Mouse (Mus musculus) kidney, postnatal 4 days (tissue): ENCODE measurements around the gene Acvr1b.

Experiments
- DNase-seq, 2 experiments: peaks; one replicate each; pipeline ENCODE4 v3.0.0; 2021; ENCODE audit warnings: mixed read lengths in 2 of 2

Acvr1b gene

DNA sequence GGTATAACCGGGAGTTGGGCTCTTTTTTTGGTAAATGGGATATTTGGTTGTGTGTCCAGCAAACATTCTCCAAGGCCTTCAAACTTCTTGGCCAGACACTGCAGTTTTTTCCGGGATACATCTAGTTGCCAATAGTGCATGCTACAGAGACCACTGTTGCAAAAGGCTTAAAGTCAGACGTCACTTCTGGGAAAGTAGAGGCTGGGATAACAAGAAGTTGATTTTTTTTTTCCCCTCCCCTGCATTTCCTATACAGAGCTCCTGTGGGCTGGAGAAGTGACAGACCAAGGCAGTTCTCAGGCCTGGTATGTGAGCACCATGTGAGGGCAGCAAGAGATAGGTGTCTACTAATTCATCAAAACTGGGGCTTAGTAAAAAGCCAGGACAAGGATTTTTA, 2.4 kb downstream of the Acvr1b start:
- DNase-seq: no peak

DNA sequence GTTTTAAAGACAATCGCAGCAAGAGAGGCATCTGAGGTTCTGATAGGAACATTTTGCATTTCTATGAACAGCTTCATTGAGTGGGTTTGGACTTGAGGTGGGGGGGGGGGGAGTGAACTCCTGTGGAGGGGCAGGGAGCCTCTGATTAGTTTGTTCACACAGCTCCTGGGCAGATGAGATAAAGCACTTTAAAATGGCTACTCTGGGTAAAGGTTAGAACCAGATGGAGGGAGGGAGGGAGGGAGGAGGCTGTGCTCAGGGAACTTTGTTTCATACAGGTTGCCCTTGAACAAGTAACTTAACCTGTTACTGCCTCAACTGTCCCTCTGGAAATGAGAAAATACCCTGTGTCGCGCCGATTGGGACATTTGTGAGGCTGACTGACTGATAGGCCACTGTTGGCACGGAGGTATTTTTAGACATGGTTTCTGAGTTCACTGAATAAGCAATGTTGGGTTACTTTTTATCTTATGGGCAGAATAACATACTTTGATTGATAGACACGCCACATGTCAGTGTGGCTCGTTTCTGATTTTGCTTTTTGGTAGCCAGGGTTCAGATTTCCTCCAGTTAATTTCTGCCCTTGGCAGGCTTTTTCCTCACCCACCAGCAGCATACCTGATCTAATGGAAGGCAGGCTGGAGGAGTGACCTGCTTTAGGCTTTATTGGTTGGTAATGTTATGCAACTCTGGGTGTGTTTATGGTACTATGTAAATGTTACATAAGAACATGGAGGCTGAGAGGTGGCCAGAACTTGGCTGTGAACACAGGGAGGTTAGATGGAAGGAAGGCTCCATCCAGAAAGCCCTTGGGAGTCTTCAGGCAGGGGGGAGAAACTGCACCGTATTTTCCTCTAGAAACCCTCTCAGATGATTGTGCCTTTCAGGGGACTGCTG, 3.2 kb downstream of the Acvr1b start:
- DNase-seq: no peak

DNA sequence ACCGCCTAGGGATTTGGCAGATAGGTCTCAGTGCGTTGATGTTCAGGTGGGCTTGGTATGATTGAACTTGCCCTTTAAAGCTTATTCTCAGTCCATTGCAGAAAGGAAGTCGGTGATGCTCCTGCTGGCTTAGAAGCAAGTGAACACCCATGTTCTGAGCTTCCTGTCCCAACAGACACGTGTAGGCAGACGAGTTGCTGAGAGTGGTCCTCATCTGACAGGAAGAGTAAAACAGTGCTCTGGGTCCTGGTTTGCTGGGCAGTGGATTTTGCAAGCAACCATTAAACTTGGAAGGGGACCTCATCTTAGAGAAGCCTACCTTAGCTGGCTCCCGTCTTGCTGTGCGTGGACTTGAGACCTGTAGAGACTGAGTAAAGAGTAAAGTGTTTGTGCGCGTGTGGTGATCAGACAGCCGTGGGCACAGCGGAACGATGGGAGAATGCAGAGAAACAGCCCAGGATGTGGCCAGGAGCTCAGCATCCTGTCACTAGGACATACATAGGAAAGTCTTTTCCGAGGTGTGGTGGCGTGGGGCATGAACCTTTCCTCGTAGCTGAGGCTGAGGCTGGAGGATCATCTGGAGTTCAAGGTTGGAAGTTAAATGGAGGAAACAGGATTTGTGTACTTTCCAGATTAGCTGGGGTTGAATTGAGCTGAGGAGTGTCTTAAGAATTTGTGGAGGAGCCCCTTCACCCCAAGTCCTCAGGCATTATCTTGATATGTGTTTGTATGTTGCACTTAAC, 6.7 kb downstream of the Acvr1b start:
- DNase-seq: no peak

DNA sequence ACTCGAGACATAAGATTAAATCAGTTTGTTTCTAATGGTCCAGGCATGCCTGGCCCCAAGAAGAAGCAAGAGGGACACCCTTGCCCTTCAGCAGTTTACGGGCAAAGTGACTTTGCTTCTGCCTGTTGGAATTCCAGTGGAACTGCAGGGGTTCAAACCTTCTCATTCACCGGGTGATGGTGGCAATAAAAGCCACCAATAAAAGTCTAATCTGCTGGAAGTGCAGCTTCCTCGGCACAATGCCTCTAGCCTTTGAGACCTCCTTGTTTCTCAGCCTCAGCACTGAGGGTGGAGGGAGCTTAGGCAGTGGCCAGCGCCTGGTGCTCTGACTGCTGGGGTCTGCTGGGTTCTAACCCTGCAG, 7.2 kb downstream of the Acvr1b start:
- DNase-seq: no peak

DNA sequence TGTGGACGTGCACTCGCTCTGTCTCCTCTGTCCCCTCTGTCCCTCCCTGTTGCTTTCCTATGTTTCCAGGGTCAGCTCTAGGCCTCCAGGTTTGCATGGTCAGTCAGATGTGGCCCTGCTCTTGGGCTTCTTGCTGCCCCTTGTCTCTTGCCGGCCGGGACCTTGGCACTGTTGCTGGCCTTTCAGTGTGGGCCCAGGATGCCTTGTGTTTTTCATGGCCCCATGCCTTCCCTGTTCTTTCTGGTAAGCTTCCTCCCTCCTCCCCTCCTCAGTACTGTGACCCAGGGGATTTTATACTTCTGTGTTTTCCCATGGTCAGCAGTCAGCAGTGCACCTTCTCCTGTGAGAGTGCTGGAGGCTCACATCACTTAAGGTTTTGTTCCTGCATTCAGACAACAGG, 7.6 kb downstream of the Acvr1b start:
- DNase-seq: peak in 1 of 2 experiments; percentile 54

DNA sequence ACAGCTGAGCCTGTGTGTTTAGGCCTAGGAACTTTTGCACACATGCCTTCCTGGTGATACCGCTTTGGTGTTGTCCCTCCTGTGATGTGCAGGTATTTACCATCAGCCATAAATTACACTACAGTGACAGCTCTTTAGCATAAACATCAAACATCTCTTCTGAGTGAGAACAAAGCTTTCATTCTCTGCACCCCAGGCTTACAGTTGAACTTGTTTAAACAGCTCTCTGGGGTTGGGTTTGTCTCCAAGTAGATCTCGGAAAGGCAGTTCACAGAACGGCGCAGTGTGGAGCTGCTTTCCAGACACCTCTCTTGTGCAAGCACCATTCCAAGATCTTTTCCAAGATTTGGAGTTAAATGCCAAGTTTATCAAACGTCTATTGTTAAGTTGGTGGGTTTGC, 8.8 kb downstream of the Acvr1b start:
- DNase-seq: no peak

DNA sequence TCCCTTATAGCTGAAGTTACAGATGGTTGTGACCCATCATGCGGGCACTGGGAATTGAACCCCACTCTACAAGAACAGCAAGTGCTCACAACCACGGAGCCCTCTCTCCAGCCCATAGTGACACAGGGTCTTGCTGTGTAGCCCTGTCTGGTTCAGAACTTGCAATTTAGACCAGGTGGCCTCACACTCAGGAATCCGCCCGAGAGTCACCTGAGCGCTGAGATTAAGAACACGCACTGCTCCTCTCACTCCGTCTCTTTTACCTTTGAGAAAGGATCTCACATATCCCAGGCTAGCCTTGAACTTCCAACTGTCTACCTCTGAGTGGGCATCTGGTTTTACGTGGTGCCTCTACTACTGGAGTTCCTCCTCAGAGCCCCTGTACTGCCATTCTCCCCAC, 10.4 kb downstream of the Acvr1b start:
- DNase-seq: no peak

DNA sequence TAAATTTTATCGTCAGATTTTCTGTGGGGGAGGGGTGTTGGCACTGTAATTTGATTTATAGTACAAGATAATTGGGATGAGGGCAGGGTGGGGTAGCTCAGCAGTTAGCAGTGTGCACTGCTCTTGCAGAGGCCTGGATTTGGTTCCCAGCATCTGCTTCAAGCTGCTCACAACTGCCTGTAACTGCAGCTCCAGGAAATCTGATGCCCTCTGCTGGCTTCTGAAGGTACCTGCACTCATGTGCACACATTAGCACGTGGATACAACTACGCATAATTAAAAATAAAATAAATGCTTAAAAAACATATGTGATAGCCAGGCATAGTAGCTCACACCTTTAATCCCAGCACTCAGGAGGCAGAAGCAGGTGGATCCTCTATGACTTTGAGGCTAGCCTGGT, 11.7 kb downstream of the Acvr1b start:
- no peak for DNase-seq

DNA sequence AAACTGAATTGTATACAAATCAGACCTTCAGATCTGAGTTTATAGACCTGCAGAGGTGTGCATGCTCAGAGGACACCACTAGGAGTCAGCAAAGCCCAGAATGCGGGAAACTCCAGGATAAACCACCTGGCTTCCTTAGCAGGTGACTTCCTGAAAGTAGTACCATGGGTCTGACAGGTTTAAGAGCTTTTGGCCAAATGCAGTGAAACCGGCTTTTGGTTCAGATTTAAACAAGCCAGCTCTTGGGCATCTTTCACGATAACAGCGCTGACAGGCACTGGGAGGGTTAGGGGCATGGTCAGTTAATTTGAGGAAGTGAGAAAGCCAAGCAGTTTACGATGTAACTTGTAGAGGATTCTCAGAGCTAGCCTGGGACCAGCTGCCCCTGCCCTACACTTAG, 14.0 kb downstream of the Acvr1b start:
- DNase-seq: peak; percentile 40 to 63

DNA sequence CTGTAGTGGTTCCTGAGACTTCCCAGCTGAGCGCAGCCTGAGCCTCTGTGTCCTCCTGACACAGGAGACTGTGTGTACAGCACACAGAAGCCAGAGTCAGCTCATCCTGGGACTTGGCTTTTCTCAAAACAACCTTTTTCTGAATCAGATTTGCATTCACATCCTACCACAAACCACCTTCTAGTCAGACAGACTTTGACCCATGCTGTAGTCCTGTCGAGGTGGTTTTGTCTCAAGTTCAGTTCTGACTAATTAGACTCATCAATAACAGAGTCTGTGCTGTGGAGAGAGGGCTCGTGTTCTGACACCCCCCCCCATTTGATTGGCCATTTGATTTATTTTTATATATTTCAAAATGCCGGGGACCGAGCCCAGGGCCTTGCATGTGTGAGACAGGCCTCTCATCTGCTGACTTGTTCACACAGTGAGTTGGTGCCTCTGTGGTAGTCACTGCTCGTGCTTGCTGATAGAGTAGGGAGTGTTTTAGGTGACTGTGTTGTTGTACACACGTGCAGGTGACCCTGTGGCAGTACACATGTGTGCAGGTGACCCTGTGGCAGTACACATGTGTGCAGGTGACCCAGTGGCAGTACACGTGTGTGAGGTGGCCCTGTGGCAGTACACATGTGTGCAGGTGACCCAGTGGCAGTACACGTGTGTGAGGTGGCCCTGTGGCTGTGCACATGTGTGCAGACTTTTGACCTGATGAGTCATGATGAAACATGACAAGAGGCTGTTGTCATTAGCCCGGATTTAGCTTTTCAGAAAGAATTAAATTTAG, 16.3 kb downstream of the Acvr1b start:
- no peak for DNase-seq

DNA sequence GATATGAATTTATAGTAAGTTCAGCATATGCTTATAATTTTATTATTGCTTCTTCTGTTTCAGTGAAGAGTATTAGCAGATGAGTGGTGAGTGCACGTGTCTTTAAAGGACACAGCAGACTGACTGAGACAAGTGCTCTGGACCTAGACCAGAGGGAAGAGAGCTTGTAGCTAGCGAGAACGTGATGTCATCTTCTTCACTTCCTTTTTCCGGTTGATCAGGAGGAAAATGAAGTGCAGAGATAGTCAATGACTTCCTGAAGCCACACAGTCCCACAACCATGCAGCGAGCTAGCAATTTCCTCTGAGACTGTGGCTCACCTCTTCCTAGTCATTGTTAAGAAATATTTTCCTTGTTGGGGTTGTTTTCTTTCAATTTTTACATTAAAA, 16.9 kb downstream of the Acvr1b start:
- DNase-seq: no peak

DNA sequence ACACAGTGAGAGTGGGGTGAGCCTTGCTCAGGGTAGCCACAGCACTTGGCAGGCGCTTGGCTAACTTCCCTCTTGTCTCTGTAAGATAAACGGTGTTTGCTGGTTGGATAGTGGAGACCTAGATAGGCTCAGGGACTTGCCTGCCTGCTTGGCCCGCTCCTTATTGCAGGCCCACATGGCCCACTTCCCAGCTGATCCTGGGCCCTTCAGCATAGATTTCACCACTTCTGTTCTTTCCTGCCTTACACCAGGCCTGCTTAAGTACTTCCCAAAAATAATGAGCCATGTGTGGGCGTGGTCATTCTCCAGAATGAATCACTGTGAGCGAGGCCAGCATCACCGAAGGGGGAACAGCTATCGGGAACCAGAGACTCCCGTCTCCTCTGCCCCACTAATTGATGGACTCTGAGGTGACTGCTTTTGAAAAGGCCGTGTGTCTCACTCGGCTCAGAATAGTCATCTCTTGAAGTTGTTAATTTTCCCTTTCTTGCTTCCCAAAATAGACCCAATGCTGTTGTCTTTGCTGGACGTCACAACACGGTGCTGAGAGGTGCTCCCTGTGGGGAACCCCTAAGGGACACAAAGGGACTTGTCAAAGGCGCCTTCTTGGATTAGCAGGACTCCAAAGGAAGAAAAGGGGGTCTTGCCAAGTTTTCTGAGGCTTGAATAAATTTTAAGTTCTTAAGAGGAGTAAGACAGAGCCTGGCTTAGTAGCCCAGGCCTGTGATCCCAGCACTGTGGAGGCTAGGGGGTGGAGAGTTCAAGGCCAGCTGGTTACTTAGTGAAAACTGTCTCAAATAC, 17.8 kb downstream of the Acvr1b start:
- peak in 1 of 2 experiments; percentile 54 for DNase-seq

DNA sequence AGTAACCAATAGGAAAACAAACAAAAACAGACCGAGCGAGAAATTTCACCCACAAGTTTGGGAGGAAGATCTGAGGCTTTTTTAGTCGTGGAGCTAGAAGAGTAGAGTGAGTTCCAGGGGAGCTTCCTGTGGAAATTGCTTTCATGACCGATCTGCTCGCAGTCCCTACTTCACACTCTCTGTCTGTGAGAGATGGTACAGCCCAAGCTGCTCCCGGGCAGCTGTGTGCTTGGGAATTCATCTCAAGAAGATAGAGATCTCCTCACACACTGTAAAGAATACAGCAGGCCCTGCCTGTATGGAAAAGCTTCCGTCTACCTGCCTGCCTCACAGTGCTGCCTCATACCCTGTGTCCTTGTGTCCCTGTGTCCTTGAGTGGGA, 18.4 kb downstream of the Acvr1b start:
- no peak for DNase-seq

DNA sequence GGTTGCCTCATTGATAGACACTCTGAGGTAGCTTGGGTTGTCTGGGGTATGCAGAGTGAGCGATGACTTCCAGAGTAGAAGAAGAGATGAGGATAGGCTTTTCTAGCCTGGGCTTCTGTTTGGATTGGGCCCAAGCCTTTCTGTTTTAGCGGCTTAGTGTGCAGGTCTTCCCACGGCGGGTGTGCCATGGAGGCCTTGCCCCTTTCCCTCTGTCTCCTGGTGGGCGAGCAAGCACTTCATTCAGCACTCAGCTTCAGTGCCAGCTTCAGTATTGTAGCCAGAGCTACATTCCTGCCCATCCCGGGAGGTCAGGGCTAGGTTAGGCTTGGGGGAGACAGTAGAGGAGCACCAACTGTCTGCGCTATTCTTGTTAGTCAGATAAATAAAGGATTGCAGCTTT, 18.8 kb downstream of the Acvr1b start:
- DNase-seq: no peak

DNA sequence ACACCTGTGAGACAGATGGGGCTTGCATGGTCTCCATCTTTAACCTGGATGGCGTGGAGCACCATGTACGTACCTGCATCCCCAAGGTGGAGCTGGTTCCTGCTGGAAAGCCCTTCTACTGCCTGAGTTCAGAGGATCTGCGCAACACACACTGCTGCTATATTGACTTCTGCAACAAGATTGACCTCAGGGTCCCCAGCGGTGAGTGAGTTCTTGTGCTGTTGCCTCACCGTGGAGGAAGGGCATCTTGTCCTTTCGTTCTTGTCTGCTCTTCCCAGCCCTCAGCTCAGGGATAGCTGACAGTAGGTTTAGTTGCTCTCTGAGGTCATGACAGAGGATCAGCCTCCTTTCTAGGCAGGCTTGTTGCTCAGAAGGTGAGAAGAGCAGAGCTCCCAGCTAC, 20.1 kb downstream of the Acvr1b start:
- DNase-seq: no peak

DNA sequence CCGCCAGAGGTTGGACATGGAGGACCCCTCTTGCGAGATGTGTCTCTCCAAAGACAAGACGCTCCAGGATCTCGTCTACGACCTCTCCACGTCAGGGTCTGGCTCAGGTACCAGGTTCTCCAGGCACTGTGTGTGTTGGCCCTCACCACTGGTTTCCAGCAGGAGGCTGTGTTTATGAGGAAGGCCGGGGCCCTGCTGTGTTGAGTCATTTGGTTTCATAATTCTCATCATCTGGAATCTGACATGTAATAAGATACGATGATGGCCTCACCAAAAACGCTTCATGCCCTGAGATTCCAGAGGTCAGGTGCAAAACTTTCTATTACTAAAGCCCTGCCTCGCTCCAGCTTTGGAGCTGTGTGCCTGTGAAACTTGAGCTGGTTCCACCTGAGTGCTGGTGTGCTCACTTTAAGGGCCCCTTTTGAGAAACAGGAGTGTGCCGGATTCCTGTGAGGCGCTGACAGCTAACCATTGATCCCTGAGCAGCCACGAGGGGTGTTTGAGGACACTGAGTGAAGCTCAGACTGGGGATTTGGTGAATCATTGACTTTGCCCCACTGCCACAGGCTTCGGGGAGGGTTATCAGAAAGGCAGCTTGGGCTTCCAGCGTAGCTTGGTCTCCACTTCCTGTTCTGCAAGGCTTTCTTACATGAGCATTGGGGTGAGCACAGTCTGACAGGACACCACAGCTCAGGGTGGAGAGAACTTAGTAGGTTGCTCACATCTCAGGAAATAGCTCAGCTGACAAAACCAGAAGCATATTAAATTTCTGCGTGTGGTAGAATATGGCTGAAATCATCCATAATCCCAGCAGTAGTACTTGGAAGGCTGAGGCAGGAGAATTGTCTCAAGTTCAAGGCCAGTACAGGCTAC, 21.3 kb downstream of the Acvr1b start:
- DNase-seq: peak; percentile 67 to 83

DNA sequence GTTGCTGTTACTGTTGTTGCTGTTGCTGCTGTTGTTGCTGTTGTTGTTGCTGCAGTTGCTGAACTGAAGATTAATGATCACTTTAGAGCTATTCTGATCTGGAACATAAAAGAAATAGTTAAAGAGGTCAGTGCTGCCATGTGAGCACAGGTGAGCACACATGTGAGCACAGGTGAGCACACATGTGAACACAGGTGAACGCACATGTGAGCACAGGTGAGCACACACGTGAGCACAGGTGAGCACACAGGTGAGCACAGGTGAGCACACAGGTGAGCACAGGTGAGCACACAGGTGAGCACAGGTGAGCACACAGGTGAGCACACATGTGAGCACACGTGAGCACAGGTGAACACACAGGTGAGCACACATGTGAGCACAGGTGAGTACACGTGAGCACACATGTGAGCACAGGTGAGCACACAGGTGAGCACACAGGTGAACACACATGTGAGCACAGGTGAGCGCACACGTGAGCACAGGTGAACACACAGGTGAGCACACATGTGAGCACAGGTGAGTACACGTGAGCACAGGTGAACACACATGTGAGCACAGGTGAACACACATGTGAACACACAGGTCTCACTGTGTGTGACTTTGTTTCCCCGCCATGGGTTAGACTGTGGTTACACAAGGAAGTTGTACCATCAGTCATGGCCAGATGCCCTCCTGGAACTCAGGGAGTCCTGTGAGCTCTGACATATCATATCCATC, 22.4 kb downstream of the Acvr1b start:
- no peak for DNase-seq

DNA sequence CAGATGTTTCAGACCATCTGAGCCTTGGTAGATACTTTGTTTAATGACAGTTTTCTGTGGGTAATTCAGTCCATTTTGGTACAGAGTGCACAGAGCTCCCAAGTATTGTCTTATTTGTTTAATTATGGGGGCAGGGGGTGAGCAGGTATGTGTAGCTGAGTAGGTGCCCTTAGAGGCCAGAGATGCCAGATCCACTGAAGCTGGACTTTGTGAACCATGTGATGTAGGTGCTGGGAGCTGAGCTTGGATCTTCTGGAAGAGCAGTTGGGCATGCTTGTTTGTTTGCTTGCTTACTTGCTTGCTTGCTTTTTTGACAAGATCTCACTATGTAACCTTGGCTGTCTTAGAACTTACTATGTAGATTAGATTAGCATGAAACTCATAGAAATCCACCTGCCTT, 23.1 kb downstream of the Acvr1b start:
- no peak for DNase-seq

DNA sequence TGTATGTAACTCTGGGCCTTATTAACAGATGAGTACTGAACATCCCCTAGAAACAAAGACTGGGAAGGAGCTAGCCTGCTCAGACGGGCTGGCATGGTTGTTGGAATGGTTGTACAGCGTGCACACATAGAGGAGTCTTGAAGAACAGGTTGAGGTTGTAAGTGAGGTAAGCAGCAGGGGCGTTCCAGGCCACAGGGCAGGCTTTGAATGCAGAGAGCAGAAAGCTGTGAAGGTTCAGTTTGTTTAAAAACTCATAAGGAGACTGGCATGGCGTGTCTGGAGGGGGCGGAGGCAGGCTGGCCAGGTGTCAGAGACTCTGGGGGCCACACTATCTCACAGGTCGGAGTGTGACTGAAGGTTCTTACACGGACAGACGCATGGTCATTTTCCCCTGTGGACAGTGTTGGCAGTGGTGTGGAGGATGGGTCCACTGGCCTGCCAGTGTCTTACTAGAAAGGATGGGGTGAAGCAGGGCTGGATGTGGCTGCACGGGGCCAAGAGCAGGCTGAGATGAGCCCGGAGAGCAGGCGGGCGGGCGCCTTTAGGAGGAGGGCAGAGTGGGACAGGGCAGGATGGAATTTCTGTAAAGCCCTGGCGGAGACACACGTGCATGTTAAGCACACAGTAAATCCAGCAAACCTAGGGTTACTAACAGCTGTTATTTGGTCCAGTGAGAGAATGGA, 23.8 kb downstream of the Acvr1b start:
- DNase-seq: peak; percentile 36 to 58

DNA sequence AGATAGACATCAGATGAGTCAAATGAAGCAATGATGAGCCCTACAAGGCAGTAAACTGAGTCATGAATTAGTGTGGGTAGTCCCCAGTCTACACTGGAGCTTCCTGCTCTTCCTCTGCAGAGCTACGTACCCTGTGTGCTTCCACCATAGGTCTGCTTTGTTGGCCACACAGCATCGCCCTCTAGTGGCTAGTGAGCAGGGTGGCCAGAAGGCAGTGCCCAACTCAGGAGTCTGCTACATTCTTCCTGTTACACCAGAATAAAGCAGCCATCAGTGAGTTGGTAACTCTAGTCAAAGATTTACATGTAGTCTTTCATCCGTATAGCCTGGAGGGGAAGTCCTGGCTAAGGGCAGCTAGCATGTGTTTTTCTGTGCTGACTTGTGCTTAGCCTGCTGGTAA, 24.4 kb downstream of the Acvr1b start:
- DNase-seq: peak; percentile 80 to 89
